Mouse (Mus musculus) embryo, embryonic 9.5 days (tissue): ENCODE results near the gene E2f8.

Experiments
- DNase-seq: peaks from one replicate; pipeline ENCODE4 v3.0.0-alpha.2; 2017; ENCODE audit errors: extremely low spot score

Gene E2f8

GRCm38 (mm10) chr7:48881486-48881885 lies at the start of gene E2f8:
TSS of gene E2f8 (minus strand) at chr7:48881596.
- peak; percentile 80 for DNase-seq

GRCm38 (mm10) chr7:48930399-48930798 lies 49.0 kb upstream of the E2f8 start:
- DNase-seq, result no peak

DNA sequence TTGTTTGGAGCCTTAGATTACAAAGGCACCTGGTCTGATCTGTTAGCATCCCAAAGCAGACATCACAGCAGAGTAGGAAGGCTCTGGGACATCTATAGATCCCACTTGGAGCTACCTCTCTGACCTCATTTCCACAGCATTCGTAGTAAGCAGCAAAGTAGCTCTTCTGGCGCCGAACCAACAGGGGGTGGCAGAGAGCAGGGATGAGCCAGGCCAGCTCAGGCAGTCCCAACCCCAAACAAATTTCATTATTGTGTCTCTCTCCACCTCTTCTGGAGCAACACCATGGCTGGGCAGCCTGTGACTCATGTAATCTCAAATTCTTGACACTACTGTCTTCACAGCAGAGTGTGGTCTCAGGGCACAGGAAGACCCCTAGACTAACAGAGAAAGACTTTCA lies 47.0 kb upstream of the E2f8 start:
- peak; percentile 63 for DNase-seq

GRCm38 (mm10) chr7:48925214-48925613 lies 43.8 kb upstream of the E2f8 start:
- DNase-seq, result no peak

GRCm38 (mm10) chr7:48923620-48924019 lies 42.2 kb upstream of the E2f8 start:
- DNase-seq, result no peak

DNA sequence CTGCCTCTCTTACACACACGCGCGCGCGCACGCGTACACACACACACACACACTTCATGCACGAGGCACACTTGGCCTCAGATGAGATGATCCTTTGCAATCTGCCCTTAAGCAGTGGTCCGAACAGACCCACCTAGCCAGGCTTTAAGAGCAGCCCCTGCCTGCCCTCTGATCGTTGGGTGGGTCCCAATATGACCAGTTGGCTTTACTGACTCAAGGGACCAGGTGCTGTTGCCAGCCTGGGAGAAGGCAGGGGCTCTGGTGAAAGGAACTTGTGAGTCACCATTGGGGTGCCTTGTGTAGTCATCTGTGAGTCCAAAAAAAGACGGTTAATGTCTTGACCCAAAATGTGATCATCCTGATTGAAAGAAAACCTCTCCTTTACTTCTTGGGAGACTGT lies 37.0 kb upstream of the E2f8 start:
- DNase-seq, result no peak

DNA sequence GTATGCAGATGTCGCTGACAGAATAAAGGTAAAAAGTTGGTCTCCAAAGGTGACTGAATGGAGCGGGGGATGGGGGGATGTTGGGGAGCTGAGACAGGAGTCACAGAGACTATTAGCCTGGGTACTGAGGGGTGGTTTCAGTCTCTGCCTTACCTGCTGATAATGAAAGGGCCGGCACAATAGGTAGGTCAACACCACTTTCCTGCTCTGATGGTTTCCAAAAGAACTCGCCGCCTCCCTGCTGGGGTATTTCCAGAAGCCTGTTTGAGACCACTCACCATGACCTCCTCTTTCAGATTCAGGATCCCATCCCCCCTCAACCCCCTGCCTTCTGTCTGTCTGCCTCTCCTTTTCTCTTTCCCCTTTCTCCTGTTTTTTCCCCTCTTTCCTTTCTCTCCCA lies 36.6 kb upstream of the E2f8 start:
- DNase-seq, result no peak

DNA sequence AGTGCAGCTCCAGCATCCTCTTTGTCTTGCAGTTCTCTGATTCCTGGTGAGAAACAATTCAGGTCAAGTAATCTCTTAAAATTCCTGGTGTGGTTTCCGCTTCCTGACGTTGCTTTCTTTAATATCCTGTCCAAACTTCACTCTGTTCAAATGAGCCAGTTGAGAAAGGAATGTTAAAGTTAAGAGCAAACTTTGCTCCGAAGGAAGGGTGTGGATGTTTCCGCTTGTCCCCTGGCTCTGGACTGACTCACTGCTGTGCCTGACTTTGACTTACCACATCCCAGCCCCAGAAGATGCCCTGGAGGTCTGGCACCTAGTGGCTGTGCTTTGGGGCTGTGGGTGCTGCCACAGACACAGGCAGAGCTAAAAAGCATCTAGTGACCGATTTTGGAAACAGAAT lies 36.1 kb upstream of the E2f8 start:
- no peak for DNase-seq

- no peak for DNase-seq
Measured at GRCm38 (mm10) chr7:48914630-48915506, 33.5 kb upstream of the E2f8 start.

DNA sequence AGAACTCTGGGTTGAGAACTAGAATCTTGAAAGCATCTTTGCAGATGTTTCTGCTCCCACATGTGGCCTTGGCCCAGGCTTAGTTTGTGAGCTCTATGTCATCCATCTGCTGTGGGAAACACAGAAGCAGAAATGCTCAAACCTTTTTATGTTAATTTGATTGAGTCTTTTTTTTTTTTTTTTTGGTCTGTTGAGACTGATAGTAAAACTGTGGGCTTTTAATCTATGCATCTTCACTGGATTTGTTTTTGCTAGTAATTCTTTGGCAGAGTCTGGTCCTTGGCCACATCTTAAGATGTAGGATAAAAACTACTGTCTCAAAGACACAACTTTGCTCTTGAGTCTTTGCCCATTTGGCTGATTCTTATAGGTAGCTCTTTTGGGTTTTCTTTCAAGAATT lies 29.8 kb upstream of the E2f8 start:
- DNase-seq, result no peak

DNA sequence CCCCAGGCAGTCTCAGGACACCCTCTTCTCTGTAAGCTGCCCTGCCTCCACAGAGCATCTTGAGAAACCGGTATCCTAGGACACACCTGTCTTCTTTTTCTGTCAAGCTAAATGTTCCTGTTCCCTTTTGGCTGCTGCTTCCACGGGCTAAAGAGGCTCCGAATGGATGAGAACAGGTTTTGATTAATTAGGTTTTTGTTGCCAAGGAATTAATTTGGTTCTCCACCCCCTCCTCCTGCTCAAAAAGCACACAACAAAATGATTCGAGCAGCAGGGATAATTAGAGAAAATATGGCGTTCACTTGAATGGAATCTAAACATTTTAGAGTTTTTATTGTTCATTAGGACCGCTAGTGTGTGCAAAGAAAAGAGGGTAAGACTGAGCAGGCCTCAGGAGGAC lies 28.9 kb upstream of the E2f8 start:
- no peak for DNase-seq

DNA sequence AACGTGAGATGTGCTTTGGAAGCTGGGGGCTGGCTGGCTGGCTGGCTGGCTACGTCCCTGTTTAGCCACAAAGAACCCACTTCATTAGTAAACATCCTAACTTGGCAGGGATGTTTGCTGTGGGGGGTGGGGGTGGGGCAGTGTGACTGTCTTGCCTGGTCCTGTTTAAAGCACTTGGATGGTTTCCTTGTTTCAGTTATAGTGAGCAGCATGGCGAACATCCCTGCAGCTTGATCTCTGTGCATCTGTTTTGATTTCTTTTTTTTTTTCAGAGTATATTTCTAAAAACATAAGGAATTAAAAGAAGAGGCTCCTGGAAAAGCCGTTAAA lies 27.9 kb upstream of the E2f8 start:
- no peak for DNase-seq

DNA sequence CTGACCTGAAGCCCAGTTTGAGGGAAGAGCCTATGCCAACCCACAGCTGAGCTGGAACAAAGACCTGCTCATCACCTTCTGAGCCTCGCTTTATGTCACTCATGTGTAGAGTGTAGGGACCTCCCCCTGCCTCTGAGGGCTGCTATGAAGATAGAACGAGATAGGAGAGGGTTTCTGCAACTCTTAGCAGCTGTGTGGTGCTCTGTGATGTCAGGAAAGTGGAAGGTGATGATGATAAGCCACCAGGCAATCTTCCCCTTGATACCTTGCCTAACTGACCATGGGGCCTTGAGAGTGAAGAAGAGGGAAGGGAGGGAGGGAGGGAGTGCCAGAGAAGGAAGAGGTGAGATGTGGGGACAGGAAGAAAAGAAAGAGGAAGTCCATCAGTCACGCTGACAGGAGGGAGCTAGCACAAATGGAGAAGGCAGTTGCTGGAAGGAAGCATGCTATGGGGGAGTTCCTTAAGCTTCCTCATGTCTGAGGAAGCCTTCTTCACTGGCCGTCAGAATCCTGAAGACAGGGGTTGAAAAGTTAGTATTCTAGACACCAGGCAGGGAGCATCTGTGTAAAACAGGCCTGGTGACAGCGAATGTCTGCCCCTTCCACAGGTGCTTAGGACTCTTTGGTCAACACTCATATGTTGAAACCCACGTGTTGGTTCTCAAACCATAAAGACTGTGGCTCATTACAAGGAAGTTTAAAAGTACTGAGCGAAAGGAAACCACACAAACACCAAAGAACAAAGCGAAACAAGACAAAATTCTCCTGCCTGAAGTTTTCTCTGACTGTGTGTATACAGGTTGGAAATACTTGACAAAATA lies 27.3 kb upstream of the E2f8 start, which contains the start of gene Nav2:
Gene Nav2 (plus strand): TSS at position 196 of the 821 bp plus-strand sequence.
- DNase-seq, result no peak

DNA sequence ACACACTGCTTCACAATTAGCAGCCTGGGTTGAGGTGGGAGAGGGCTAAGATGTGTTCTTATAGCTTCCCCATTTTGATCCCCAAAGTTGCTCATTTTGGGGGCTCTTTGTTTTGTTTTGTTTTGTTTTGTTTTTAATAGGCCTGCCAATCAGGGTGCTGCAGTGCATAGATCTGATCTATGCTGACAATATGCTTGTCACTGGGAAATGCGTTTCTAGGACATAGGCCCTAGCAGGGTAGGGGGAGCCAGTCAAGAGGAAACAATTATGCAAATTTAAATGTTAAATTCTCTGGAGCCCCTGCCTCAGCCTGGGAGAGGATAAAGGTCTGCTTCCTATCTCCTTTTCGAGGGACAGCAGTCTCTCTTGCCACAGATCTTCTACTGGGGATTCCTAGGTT lies 21.1 kb upstream of the E2f8 start:
- DNase-seq, result no peak

- no peak for DNase-seq
Measured at GRCm38 (mm10) chr7:48900408-48901167, 19.2 kb upstream of the E2f8 start.

GRCm38 (mm10) chr7:48898416-48898815 lies 17.0 kb upstream of the E2f8 start:
- no peak for DNase-seq

- no peak for DNase-seq
Measured at GRCm38 (mm10) chr7:48897539-48898163, 16.3 kb upstream of the E2f8 start.

DNA sequence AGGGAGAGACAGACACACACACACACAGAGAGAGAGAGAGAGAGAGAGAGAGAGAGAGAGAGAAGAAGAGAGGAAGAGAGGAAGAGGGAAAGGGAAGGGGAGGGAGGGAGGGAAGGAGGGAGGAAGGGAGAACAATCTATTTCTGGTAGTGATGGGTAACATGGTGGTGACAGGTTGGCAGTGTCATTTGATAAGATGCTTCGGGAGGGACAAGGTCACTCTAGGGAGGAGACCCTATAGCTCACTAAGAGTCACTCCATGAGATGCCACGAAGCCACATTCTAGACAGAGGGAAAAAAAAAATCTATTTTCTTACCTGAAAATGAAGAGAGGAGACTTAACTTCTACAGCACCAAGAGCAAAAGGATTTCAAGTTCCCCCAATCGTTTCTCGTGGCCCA lies 14.7 kb upstream of the E2f8 start:
- no peak for DNase-seq

- DNase-seq, result no peak
Measured at GRCm38 (mm10) chr7:48895475-48895874, 14.1 kb upstream of the E2f8 start.

GRCm38 (mm10) chr7:48894763-48895162 lies 13.4 kb upstream of the E2f8 start:
- DNase-seq, result no peak

DNA sequence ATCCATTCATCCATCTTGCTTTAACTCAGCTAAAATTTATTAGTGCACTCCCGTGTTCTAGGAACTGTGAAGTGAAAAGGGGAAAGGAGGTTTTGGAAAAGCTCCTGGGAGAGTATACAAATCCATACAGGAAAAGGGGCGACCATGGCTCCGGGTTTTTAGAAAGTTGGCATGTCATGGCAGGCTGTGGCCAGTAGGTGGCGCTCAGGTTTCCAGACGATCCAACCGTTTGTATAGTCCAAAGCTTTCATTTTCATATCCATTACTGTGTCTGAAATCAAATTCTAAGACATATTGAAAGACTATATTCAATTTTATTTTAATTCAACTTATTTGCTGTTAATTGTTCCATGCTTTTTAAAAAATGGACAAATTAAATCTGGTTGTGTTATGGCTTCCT lies 12.8 kb upstream of the E2f8 start:
- peak; percentile 62 for DNase-seq

GRCm38 (mm10) chr7:48893093-48893492 lies 11.7 kb upstream of the E2f8 start:
- DNase-seq, result no peak
